Mouse (Mus musculus) embryo, embryonic 11 days (tissue): ENCODE results near the gene Scnn1a.

ENCODE experiments used
- DNase-seq: peaks from one replicate; pipeline ENCODE4 v3.0.0-alpha.2; 2015

The Scnn1a gene

DNA sequence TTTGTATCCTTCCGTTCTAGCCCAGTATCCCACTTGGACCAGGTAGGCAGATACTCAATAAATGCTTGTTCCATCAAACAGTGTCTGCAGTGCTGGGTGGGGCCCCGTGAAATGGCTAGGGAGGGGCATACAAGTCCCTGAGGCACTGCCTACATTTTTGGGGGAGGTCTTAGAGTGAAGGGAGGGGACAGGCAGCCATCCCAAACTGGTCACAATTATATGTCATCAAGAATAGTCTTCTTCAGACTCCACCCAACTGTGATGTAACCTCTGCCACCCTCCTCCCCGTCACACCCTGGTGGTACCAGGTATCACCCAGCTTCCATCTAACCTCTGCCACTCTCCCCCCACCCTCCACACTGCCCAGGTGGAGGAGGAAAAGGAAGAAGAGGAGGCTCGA lies 24.4 kb downstream of the Scnn1a start:
- DNase-seq: no peak

DNA sequence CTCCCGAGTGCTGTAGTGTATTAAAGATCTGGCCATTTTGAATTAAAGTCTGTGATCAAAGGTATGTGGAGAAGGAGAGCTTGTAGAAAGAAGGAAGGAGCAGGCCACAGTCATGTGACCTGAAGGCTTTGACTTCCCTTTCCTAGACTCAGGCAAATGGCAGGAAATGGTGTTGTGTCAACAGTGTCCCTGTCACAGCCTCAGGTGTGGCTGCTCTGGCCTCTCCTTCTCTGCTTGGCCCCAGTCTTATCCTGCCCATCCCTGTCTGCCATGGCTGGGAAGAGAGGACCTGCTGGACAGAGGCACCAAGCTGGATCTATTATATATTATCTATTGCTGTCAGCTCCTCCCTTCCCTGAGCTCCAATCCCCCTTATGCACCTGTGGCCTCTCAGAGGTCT lies 25.2 kb downstream of the Scnn1a start:
- no peak for DNase-seq

DNA sequence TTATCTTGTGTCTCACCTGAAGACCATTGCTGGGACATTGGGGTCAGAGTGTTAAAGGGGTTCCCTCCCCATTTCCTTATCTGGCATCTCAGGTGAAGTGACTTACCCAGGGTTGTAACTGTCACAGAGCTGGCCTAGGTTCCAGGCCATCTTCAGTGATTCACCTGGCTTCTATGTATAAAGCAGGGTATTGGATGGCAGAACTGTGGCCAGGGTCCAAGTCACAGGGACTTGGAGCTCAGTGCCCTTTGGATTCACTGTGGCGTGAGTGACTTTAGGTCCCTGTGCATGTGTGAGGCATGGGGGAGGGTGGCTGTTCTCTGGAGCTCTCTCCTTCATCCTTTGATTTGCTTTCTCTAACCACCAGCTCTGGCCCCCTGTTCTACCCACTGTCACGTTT lies 25.6 kb downstream of the Scnn1a start:
- no peak for DNase-seq

DNA sequence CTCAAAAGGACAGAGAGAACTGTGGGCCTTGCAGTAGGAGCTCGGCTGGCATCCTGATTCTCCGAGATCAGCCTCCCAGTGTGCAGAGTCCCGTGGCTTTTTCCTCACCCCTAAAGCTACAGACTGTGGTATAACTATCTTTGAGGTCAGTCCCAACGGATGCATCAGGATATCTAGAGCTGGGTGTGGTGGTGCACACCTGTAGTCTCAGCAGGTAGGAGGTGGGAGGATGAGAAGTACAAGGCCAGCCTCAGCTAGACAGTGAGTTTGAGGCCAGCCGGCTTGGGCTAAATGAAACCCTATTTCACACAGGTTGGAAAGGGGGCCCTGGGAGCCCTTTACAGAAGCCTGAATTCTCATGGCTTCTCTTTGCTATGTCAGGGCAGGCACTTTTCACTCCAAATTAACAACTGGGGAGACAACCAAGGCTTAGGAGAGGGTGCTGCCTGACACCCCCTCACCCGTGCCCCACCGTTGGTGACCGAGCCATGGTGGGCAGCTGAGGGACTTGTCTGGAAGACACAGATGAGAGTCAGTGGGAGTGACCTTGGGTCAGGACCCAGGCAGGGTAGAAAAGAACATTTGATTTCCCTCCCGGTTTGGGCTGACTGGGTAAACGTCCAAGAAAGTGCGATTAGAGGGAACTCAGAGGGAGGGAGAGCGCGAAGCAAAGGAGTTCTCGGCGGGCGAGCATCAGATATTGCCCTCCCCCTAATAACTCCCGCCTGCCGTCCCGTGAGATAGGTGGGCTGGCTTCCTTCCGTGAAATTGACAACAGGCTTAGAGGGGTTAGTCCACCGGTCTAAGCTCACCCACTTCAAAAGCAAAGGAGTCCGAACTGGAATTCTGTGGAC lies 28.5 kb downstream of the Scnn1a start, which contains the start of gene Tnfrsf1a:
Tnfrsf1a (plus strand) TSS at position 642 of the 854 bp plus-strand sequence.
- DNase-seq: no peak

DNA sequence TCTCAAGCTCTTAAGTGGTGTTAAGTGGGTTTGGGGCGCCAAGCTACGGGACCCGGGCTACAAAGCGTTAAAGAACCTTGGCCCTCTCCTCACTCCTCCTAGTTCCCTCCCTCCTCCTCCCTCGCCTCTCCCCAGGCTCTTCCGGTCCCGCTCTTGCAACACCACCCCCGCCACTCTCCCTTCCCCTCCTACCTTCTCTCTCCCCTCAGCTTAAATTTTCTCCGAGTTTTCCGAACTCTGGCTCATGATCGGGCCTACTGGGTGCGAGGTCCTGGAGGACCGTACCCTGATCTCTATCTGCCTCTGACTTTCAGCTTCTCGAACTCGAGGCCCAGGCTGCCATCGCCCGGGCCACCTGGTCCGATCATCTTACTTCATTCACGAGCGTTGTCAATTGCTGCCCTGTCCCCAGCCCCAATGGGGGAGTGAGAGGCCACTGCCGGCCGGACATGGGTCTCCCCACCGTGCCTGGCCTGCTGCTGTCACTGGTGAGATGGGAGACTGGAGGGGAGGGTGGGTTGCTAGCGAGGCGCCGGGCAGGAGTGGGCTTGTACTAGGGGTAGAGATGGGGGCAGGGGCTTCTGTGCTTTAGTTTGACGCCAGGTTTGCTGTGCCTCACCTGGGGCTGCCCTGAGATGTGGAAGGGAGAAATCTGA lies 29.2 kb downstream of the Scnn1a start:
- peak; percentile 85 for DNase-seq

DNA sequence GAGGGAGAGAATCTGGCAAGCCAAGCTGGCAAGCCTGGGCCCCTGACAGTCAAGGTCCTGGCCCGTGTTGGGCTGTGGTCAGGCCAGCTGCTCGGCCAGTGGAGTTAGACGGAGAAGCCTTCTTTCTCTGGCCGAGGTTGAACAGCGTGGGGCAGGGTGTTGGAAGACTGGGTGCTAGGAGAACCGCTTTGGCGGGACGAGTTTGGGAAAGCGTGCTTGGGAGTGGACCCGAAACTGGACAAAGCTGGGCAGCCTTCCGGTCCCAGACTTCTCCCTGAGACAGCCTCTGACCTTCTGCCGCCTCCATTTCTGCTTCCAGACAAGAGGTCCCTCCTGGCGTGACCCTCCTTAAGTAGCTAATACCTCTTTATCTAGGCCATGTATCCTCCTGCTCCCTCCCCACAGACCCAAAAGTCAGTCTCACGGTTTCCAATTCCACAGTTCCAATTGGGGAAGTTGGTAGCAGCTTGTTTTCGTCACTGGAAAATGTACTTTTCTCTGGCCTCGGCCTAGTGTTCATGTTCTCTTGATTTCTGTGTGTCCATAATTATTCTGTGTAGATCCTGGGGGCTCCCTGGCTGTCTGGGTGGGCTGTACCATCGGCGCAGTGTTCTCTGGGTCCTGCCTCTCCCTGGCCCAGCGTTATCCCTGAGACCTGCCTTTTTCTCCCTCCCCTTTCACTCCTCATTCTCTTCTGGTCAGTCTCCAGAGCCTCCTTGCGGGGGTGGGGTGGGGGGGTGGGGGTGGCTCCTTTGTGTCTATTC lies 30.0 kb downstream of the Scnn1a start:
- peak; percentile 36 for DNase-seq

DNA sequence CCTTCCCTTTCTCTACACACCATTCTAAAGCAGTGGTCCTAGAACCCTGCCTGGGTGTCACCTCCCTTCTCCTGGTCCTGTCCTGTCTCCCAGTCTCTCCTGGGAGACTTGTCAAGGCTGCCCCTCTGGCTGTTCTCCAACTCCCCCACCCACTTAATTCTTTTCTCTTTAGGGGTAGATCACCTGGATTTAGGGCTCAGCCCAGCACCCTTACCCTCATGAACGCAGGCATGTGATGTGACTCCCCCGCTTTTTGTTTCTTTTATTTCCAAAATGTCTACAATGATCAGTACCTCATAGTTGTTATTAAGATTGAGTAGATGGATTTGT lies 30.5 kb downstream of the Scnn1a start:
- no peak for DNase-seq

DNA sequence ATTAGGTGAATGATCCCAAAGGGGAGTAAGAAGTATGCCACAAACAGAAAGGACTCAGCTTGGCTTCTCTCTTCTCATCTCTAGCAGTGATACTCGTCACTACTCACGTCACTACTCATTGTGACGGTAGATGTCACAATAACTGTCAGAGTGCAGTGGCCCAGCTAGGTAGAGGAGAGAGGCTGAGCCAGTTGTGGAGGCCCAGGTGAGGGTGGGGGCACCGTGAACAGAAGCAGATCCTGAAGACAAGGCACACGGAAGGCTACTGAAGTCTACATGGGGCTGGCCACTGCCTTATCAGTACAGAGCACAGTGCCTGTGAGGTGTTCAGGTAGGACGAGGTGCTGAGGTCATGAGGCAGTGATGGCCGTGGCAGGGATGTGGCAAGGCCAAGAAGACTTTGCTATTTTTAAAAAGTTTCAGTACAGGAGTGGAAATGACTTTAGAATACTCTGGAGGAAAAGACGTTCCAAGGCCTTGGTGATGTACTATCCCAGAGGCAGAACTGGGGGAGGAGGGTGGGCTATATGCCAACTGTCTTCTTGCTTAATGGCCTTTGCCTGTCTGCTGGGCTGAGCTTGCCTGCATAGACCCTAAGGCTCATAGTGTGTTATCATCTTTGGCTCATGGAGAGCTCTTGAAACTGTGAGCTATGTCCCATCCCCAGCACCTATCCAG lies 31.0 kb downstream of the Scnn1a start:
- DNase-seq: no peak

DNA sequence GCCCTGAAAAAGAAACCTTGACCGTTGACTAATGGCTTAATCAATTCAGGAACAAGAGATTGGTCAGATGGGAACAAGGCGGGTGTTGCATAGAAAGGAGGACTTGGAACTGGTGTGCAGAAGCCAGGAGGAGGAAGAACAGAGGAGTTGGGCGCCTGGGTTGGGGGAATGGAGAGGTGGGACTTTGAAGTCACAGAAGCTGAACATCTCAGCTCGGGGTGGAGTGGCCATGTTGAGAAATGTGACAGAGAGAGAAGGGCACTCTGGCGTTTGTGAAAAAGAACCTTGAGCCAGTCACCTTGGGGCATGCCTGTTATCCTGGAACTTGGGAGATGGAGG lies 31.6 kb downstream of the Scnn1a start:
- DNase-seq: no peak

DNA sequence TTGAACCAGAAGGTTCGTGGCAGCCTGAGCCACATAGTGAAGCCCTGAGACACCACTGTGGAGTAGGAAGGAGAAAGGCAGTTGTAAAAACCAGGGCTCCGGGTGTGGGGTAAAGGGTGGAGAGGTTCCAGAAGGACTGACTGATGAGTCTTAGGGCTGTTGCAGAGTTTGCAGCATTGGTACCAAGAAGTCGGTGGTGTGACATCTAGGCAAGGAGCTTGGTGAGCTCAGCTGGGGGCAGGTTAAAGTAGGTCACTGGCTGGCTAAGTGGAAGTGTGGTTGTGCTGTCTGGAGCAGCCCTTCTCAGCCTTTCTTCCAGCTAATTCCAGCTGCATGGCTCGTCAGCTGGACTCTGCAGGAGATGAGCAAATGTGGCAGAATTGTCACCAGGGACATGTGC lies 32.4 kb downstream of the Scnn1a start:
- DNase-seq: no peak

DNA sequence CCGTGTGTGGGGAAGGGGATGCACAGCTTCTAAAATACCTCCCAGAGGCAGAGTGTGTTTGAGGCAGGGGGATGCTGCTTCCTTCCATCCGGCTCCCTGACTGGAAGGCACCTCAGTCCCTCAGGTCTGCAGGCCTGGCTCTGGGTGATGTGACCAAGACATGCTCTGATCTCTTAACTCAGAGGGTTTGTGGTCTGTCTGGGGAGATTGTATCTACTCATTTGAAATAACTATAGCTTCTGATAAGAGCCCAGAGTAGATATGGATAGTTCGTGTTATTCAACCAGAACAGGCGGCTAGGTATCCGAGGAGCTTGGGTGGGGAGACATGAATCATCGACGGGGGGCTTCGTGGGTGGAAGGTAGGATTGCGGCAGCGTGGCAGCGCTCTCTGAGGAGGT lies 32.8 kb downstream of the Scnn1a start:
- no peak for DNase-seq

DNA sequence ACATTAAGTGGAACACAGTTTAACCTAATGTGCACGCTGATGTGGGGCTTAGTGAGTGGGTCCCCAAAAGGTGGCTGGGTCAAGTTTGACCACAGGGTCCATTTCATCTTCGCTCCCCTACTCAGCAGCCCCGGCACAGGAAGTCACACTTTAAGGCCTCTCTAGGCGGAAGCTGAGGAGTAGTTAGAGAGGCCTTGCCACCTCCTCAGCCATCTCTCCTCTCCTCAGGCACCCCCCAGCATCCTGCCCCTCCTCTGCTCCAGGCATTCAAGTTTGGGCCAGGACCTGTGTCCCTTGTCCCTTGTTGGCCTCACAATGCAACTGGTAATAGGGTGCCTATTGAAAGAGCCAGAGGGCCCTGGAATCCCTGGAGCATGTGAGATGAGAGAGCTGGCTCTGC lies 33.2 kb downstream of the Scnn1a start:
- DNase-seq: no peak

DNA sequence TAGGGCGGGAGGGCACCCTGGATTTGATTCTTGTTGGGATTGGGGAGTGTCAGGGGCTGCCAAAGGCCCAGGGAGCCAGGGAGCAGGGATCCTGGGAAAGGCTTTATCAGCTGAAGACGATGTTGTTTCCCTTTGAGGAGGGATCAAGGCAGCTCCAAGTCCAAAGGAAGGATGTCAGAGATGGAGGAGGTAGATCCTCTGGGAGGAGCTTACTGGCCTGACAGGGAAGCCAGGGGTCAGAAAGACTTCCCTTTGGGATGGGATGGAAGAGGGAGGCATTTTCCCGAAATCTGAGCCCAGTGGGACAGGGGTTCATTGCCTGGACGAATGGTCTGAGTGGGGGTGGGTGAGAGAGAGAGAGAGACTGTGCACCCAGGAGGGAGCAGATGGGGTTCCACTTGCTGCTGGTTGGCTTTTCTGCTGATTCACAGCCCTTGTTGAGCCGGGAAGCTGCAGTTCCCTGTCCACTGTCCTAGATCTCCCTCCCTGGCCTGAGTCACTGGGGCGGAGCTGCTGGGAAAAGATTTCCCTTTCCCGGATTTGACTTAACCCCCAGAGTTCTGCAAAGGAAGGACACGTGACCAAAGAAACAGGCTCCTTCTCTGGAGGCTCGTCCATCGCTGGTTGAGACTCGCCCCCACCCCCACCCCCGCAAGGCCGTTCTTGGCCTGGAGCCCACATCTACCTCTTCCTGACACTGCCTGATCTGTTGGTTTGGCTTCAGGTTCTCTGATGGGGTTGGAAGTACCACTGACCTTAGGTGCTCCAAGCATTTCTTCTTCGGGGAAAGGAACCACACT lies 34.1 kb downstream of the Scnn1a start:
- DNase-seq: peak; percentile 47

DNA sequence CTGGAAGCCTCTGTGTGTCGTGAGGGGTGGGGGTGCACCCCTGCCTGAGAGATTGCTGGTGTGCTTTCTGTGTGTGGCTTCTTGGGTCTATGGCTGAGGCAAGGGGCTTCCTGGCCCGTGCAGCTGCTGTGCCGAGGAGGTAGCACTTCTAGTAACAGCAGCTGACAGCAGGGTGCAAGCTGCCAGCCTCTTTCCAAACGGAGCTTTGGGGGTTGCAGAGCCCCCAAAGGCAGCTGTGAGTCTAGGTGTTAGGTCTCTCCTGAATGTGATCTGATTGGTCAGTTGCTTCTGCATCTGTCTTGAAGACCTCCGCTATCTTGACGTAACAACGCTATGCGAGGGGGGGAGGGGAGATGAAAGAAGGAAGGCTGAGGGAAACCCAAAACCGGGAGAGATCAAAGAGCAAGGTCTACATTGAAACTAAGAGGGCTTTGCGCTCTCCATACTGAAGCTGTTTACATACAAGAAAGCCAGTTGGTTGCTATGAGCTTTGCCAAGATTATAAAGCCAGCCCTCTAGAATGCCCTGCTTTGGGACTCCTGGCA lies 34.8 kb downstream of the Scnn1a start:
- peak; percentile 63 for DNase-seq

DNA sequence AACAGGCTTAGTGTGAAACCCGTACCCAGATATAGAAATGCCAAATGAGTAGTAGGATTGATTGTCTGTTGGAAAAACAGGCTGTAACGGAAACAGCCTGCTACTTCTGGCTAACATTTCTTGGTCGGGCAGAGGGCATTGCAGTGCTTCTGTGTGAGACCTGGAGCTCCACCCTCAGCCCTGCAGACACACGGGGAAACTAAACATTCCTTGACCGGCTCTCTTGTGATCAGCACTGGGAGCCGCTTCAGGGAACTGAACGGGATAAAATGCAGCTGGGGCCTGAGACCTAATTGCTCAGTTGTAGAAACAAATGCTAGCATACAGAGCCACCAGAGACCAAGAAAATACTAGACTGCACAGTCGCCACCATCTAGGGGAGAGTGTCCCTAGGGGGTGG lies 35.8 kb downstream of the Scnn1a start:
- no peak for DNase-seq

DNA sequence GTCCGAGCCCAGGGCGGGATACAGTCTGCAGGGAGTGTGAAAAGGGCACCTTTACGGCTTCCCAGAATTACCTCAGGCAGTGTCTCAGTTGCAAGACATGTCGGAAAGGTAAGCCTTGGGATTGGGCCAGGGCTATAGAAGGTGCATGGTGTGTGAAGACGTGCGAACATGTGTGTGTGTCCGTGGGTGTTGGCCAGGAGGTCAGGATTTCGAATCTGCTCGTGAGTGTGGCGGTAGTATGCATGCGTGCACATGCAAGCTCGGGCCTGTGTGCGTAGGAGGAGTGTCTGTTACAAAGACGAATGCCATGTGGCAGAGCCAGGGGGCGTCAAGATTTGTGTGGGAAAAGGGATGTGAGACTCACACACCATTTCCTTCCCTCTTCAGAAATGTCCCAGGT lies 36.9 kb downstream of the Scnn1a start:
- DNase-seq: no peak

DNA sequence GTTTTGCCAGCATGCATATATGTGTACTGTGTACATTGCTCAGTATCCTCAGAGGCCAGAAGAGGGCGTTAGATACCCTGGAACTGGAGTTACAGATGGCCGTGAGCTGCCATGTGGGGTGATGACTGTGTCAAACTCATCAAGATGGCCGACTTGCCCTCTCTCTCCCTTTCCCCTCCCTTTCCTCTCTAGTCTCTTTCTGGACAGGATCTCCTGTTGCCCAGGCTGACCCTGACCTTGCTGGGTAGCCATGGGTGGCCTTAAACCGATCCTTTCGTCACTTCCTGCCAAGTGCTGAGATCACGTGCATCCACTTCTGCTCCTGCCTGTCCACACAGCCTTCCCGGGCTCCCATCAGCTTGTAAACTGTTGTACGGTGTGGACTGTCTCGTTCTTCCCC lies 39.5 kb downstream of the Scnn1a start:
- DNase-seq: no peak

DNA sequence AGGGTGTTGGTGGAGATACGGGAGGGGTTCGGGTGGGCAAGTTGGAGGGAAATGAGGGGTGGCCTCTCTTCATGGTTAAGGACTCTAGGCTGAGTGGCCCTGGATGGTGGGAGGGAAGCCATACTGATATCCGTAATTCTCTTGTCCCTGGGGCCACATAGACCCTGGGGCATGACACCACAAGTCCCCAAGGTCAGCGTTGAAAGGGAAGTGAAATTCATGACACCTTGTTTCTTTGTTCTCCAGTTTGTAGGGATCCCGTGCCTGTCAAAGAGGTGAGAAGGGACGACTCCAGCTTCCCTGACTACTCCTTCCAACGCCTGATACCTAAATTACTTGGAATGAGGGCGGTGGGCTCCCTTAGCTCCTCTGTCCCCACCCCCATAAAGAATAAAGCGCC lies 40.4 kb downstream of the Scnn1a start:
- DNase-seq: no peak

DNA sequence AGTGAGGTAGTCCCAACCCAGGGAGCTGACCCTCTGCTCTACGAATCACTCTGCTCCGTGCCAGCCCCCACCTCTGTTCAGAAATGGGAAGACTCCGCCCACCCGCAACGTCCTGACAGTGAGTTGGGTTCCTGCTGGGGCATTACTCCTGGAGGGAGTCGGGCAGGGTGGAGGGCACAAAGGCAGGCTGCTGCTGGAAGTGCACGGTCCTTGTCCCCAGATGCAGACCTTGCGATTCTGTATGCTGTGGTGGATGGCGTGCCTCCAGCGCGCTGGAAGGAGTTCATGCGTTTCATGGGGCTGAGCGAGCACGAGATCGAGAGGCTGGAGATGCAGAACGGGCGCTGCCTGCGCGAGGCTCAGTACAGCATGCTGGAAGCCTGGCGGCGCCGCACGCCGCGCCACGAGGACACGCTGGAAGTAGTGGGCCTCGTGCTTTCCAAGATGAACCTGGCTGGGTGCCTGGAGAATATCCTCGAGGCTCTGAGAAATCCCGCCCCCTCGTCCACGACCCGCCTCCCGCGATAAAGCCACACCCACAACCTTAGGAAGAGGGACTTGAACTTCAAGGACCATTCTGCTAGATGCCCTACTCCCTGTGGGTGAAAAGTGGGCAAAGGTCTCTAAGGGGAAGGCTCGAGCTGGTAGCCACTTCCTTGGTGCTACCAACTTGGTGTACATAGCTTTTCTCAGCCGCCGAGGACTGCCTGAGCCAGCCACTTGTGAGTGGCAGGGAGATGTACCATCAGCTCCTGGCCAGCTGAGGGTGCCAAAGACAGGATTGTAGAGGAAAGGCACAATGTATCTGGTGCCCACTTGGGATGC lies 41.2 kb downstream of the Scnn1a start:
- DNase-seq: peak; percentile 43

DNA sequence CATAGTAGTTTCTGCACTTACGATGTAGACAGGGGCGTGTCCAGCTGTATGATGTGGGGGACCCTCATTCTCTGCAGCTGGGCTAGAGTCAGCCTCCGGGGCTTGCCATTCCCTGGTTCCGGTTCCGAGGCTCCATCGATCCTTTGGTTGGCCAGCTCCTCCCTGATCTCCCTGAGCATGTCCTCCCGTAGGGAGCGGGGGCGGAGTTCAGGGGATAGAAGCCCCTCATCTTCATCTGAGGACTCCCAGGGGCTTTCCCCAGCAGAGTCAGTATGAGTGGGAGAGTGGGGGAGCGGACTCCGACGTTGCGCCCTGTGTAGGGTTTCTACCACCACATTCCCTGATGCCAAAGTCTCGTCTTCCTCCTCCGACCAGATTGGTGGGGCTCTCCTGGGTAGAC lies 42.6 kb downstream of the Scnn1a start:
- DNase-seq: no peak
